Mouse (Mus musculus) megakaryocyte, embryonic 14.5 days (primary cell): ENCODE results near the gene Pign.

Experiments
- FLI1 ChIP-seq: IDR thresholded peaks from 2 replicates; pipeline ENCODE4 v1.6.1; 2012; ENCODE audit warnings: low read length, inconsistent platforms, mixed read lengths
- GATA1 ChIP-seq: IDR thresholded peaks from 3 replicates; pipeline ENCODE4 v1.6.1; 2012; ENCODE audit warnings: mixed read lengths, low read length, inconsistent platforms, borderline replicate concordance

DNA sequence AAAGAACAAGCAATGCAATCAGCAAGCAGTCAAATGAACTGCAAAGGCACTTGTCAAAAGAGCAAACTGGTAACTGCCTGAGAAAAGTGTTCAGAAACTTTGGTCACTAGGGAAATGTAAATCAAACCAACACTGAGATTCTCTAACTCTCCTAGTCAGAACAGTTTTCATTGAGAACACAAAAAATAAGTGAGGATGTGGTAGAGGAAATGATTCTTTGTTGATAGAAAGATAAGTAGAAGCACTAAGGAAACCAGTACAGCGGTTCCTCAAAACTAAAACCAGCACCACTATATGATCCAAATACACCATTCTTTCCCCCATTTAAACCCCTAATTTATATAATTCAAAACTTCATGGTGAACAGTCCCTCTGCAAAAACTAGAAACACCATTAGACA lies 120.4 kb downstream of the Pign start:
- no peak for TF ChIP-seq GATA1
- TF ChIP-seq FLI1: no peak
